Mouse (Mus musculus) spleen, postnatal 4 days (tissue): Measurements from ENCODE around the gene G430095P16Rik.

Source experiments
- DNase-seq, 2 experiments: peaks; one replicate each; pipeline ENCODE4 v3.0.0; 2022; ENCODE audit warnings: low spot score in 2 of 2

G430095P16Rik gene

GRCm38 (mm10) chr8:84722530-84722849 is 317 bp upstream of the G430095P16Rik start:
- DNase-seq, result peak in 1 of 2 experiments; percentile 74

- DNase-seq, result peak; percentile 77 to 87
Observed at GRCm38 (mm10) chr8:84723571-84723900, 729 bp downstream of the G430095P16Rik start.

GRCm38 (mm10) chr8:84724683-84725082 is 1.9 kb downstream of the G430095P16Rik start:
- DNase-seq, result no peak

- no peak for DNase-seq
Observed at GRCm38 (mm10) chr8:84725246-84725940, 2.6 kb downstream of the G430095P16Rik start.

GRCm38 (mm10) chr8:84725941-84726259 is 3.1 kb downstream of the G430095P16Rik start:
- peak in 1 of 2 experiments; percentile 54 for DNase-seq

- DNase-seq, result no peak
Observed at GRCm38 (mm10) chr8:84728474-84728873, 5.7 kb downstream of the G430095P16Rik start.

GRCm38 (mm10) chr8:84729921-84730362 is 7.1 kb downstream of the G430095P16Rik start:
- no peak for DNase-seq

- DNase-seq, result peak; percentile 87
Observed at GRCm38 (mm10) chr8:84730541-84731370, 7.9 kb downstream of the G430095P16Rik start.

GRCm38 (mm10) chr8:84731371-84732177 is 8.8 kb downstream of the G430095P16Rik start:
- no peak for DNase-seq

- DNase-seq, result no peak
Observed at GRCm38 (mm10) chr8:84732545-84732944, 9.7 kb downstream of the G430095P16Rik start.

GRCm38 (mm10) chr8:84732996-84733395 is 10.2 kb downstream of the G430095P16Rik start:
- no peak for DNase-seq

- no peak for DNase-seq
Observed at GRCm38 (mm10) chr8:84733959-84734358, 11.2 kb downstream of the G430095P16Rik start.

GRCm38 (mm10) chr8:84734680-84735079 is 11.9 kb downstream of the G430095P16Rik start:
- no peak for DNase-seq

- DNase-seq, result no peak
Observed at GRCm38 (mm10) chr8:84735597-84735996, 12.8 kb downstream of the G430095P16Rik start.

- no peak for DNase-seq
Observed at GRCm38 (mm10) chr8:84736521-84736920, 13.7 kb downstream of the G430095P16Rik start.

GRCm38 (mm10) chr8:84737608-84738007 is 14.8 kb downstream of the G430095P16Rik start:
- peak; percentile 84 to 94 for DNase-seq

- no peak for DNase-seq
Observed at GRCm38 (mm10) chr8:84738266-84738665, 15.5 kb downstream of the G430095P16Rik start.

GRCm38 (mm10) chr8:84738715-84739400 is 16.1 kb downstream of the G430095P16Rik start:
- DNase-seq, result no peak

- no peak for DNase-seq
Observed at GRCm38 (mm10) chr8:84739401-84739742, 16.6 kb downstream of the G430095P16Rik start.

GRCm38 (mm10) chr8:84740895-84741843 is 18.4 kb downstream of the G430095P16Rik start:
- no peak for DNase-seq
